Mouse (Mus musculus) embryonic facial prominence, embryonic 14.5 days (tissue): ENCODE measurements at regions not wholly inside any gene's neighbourhood (a gene's known extent, or its start where the extent isn't known, plus 50 kb on each side); places are given as distances from the start of the nearest gene placed in this dataset.
A peak's percentile ranks its signal among the peaks of the same experiment; 100 is the strongest.

Experiments used
- ATAC-seq: fragments of 200-750 bp; cut with Nextera tagmentation; 2 replicates; pipeline ENCODE4 v1.8.0; 2017; ENCODE audit warnings: low read depth, moderate number of reproducible peaks, moderate TSS enrichment
- DNase-seq: peaks from one replicate; pipeline ENCODE4 v3.0.0-alpha.2; 2015; ENCODE audit warnings: low spot score
- H3K27ac ChIP-seq: fragments of 300-500 bp; sonication (generic); replicated peaks from 2 replicates; pipeline ENCODE4 v1.5.1; 2014; ENCODE audit warnings: low read depth, mild to moderate bottlenecking, low read length, moderate library complexity
- H3K27me3 ChIP-seq: fragments of 300-500 bp; sonication (generic); replicated peaks from 2 replicates; pipeline ENCODE4 v1.6.1; 2014; ENCODE audit warnings: low read length; ENCODE audit not compliant: control insufficient read depth, insufficient read depth
- H3K36me3 ChIP-seq: fragments of 300-500 bp; sonication (generic); 2 replicates; pipeline ENCODE4 v1.6.1; 2014; ENCODE audit warnings: low read length, mixed read lengths; ENCODE audit not compliant: control insufficient read depth, insufficient read depth
- H3K4me1 ChIP-seq: fragments of 300-500 bp; sonication (generic); 2 replicates; pipeline ENCODE4 v1.6.1; 2014; ENCODE audit warnings: antibody characterized with exemption, low read length; ENCODE audit not compliant: control insufficient read depth, insufficient read depth
- H3K4me2 ChIP-seq: fragments of 300-500 bp; sonication (generic); 2 replicates; pipeline ENCODE4 v1.6.1; 2014; ENCODE audit warnings: low read depth, mild to moderate bottlenecking, low read length, moderate library complexity, mixed read lengths
- H3K4me3 ChIP-seq: fragments of 300-500 bp; sonication (generic); 2 replicates; pipeline ENCODE4 v1.5.1; 2014; ENCODE audit warnings: low read depth, mild to moderate bottlenecking, low read length
- H3K9ac ChIP-seq: fragments of 300-500 bp; sonication (generic); 2 replicates; pipeline ENCODE4 v1.6.1; 2014; ENCODE audit warnings: low read depth, mild to moderate bottlenecking, low read length, moderate library complexity, mixed read lengths
- H3K9me3 ChIP-seq: fragments of 300-500 bp; sonication (generic); 2 replicates; pipeline ENCODE4 v1.6.1; 2016; ENCODE audit warnings: low read length; ENCODE audit not compliant: control insufficient read depth
- WGBS: fragments of 180-500 bp; shearing (Covaris S2); extraction: QIAGEN DNeasy Blood & Tissue Kit; methylation state at CpG from one replicate; pipeline ENCODE4 v1.1.7; 2014; 5-methylcytosine and 5-hydroxymethylcytosine counted together

- no peak overlapping the region for H3K4me3 ChIP-seq
- H3K27ac ChIP-seq: no peak overlapping the region
- no peaks in the 10 kb centered on the region for H3K4me1 ChIP-seq
- no peaks in the 10 kb centered on the region for H3K36me3 ChIP-seq
- no peak overlapping the region for H3K9ac ChIP-seq
- no peaks in the 10 kb centered on the region for H3K27me3 ChIP-seq
- ATAC-seq (no peak), DNase-seq (no peak)
- 82% methylated on average over 6 of the region's 6 CpGs for WGBS
- 0 out of 2 replicates have a peak, but pooled peaks cover 3% of the 10 kb centered on the region for H3K9me3 ChIP-seq
- no peak overlapping the region for H3K4me2 ChIP-seq
Observed at GRCm38 (mm10) chr7:73278616-73279015, 96.7 kb upstream of the Rgma start.

GRCm38 (mm10) chr7:73279936-73280445 lies 95.3 kb upstream of the Rgma start:
- Histone ChIP-seq H3K27me3 (no peaks in the 10 kb centered on the region), H3K4me1 (no peaks in the 10 kb centered on the region), H3K4me2 (no peak overlapping the region), H3K27ac (no peak overlapping the region), H3K9ac (no peak overlapping the region), H3K4me3 (no peak overlapping the region), H3K9me3 (no peaks in the 10 kb centered on the region), H3K36me3 (no peaks in the 10 kb centered on the region)
- DNase-seq (no peak), ATAC-seq (no peak)
- WGBS: 80% methylated on average over 4 of the region's 4 CpGs

GRCm38 (mm10) chr7:73286244-73286643 lies 89.1 kb upstream of the Rgma start:
- Histone ChIP-seq H3K4me3 (no peak overlapping the region), H3K27me3 (no peaks in the 10 kb centered on the region), H3K4me1 (no peaks in the 10 kb centered on the region), H3K4me2 (no peak overlapping the region), H3K9ac (no peak overlapping the region), H3K36me3 (no peaks in the 10 kb centered on the region), H3K9me3 (no peaks in the 10 kb centered on the region), H3K27ac (no peak overlapping the region)
- 82% methylated on average over 5 of the region's 5 CpGs for WGBS
- no peak; the same call in 1 of the 2 replicates for ATAC-seq
- peak; percentile 69 for DNase-seq

- H3K4me3 ChIP-seq: no peak overlapping the region
- no peak overlapping the region for H3K27ac ChIP-seq
- H3K4me1 ChIP-seq: no peaks in the 10 kb centered on the region
- no peaks in the 10 kb centered on the region for H3K9me3 ChIP-seq
- 37% methylated on average over 4 of the region's 4 CpGs for WGBS
- no peak overlapping the region for H3K4me2 ChIP-seq
- H3K36me3 ChIP-seq: no peaks in the 10 kb centered on the region
- ATAC-seq (peak; percentile 37; the same call in 1 of the 2 replicates), DNase-seq (peak; percentile 74)
- H3K9ac ChIP-seq: no peak overlapping the region
- no peaks in the 10 kb centered on the region for H3K27me3 ChIP-seq
Observed at GRCm38 (mm10) chr7:73293337-73293736, 82.0 kb upstream of the Rgma start.

GRCm38 (mm10) chr7:73294399-73294798 lies 80.9 kb upstream of the Rgma start:
- Histone ChIP-seq H3K36me3 (no peaks in the 10 kb centered on the region), H3K4me3 (no peak overlapping the region), H3K4me1 (no peaks in the 10 kb centered on the region), H3K27ac (no peak overlapping the region), H3K9ac (no peak overlapping the region), H3K27me3 (no peaks in the 10 kb centered on the region), H3K9me3 (no peaks in the 10 kb centered on the region), H3K4me2 (no peak overlapping the region)
- DNase-seq: peak; percentile 61
- WGBS: 69% methylated on average over 6 of the region's 6 CpGs
- peak; percentile 41; the same call in 1 of the 2 replicates for ATAC-seq

GRCm38 (mm10) chr7:73302501-73302900 lies 72.8 kb upstream of the Rgma start:
- Histone ChIP-seq H3K4me3 (no peak overlapping the region), H3K9ac (no peak overlapping the region), H3K27ac (no peak overlapping the region), H3K9me3 (no peaks in the 10 kb centered on the region), H3K4me1 (peaks cover 16% of the 10 kb centered on the region), H3K4me2 (no peak overlapping the region), H3K36me3 (no peaks in the 10 kb centered on the region), H3K27me3 (peaks cover 15% of the 10 kb centered on the region)
- WGBS: 71% methylated on average over 3 of the region's 3 CpGs
- ATAC-seq (peak; percentile 50; the same call in 1 of the 2 replicates), DNase-seq (no peak)

GRCm38 (mm10) chr7:73303818-73304217 lies 71.5 kb upstream of the Rgma start:
- Histone ChIP-seq H3K4me1 (peaks cover 23% of the 10 kb centered on the region), H3K9me3 (no peaks in the 10 kb centered on the region), H3K4me2 (no peak overlapping the region), H3K4me3 (no peak overlapping the region), H3K27me3 (peaks cover 15% of the 10 kb centered on the region), H3K36me3 (no peaks in the 10 kb centered on the region), H3K9ac (no peak overlapping the region), H3K27ac (no peak overlapping the region)
- 36% methylated on average over 9 of the region's 9 CpGs for WGBS
- no peak for DNase-seq
- ATAC-seq: no peak

- peaks cover 15% of the 10 kb centered on the region for H3K27me3 ChIP-seq
- WGBS: 21% methylated on average over 9 of the region's 9 CpGs
- no peak overlapping the region for H3K4me3 ChIP-seq
- H3K9ac ChIP-seq: no peak overlapping the region
- no peak overlapping the region for H3K27ac ChIP-seq
- H3K36me3 ChIP-seq: no peaks in the 10 kb centered on the region
- no peak for DNase-seq
- H3K4me2 ChIP-seq: no peak overlapping the region
- peak; percentile 24; the same call in 1 of the 2 replicates for ATAC-seq
- H3K4me1 ChIP-seq: peaks cover 23% of the 10 kb centered on the region
- H3K9me3 ChIP-seq: no peaks in the 10 kb centered on the region
Observed at GRCm38 (mm10) chr7:73304799-73305198, 70.5 kb upstream of the Rgma start.

GRCm38 (mm10) chr7:73305286-73305975 lies 69.9 kb upstream of the Rgma start:
- Histone ChIP-seq H3K9ac (no peak overlapping the region), H3K4me2 (no peak overlapping the region), H3K4me1 (peaks cover 23% of the 10 kb centered on the region), H3K9me3 (no peaks in the 10 kb centered on the region), H3K4me3 (no peak overlapping the region), H3K27ac (no peak overlapping the region), H3K36me3 (no peaks in the 10 kb centered on the region), H3K27me3 (peaks cover 15% of the 10 kb centered on the region)
- ATAC-seq (no peak), DNase-seq (no peak)
- 30% methylated on average over 14 of the region's 14 CpGs for WGBS
